Mouse (Mus musculus): Measurements from ENCODE around the gene Tomt.
A peak's percentile ranks its signal among the peaks of the same experiment; 100 is the strongest.
"Not testable (repeated sequence)": the region's sequence is repeated elsewhere in the genome, so short reads cannot be mapped to it uniquely, and the experiment has no call there.

Gene Tomt

GRCm38 (mm10) chr7:101906287-101906681 is at the start of gene Tomt:
Tomt (minus strand) TSS chr7:101906359.
- no peak for DNase-seq (ENCODE audit: low spot score in 2 of 2)

- no peak for DNase-seq (ENCODE audit: low spot score in 2 of 2)
These were observed 49.7 kb upstream of the Tomt start for GRCm38 (mm10) chr7:101955862-101956261.

GRCm38 (mm10) chr7:101955276-101955675 is 49.1 kb upstream of the Tomt start:
- DNase-seq (ENCODE audit: low spot score in 2 of 2): no peak

GRCm38 (mm10) chr7:101954163-101954562 is 48.0 kb upstream of the Tomt start:
- DNase-seq (ENCODE audit: low spot score in 2 of 2): no peak

- no peak for DNase-seq (ENCODE audit: low spot score in 2 of 2)
These were observed 45.9 kb upstream of the Tomt start for GRCm38 (mm10) chr7:101952098-101952497.

- no peak for DNase-seq (ENCODE audit: low spot score in 2 of 2)
These were observed 45.5 kb upstream of the Tomt start for GRCm38 (mm10) chr7:101951648-101952047.

GRCm38 (mm10) chr7:101949008-101949407 is 42.8 kb upstream of the Tomt start:
- not testable (repeated sequence) for DNase-seq (ENCODE audit: low spot score in 2 of 2)

GRCm38 (mm10) chr7:101939758-101940157 is 33.6 kb upstream of the Tomt start:
- DNase-seq (ENCODE audit: low spot score in 2 of 2): no peak

GRCm38 (mm10) chr7:101938348-101938747 is 32.2 kb upstream of the Tomt start:
- DNase-seq (ENCODE audit: low spot score in 2 of 2): no peak

- no peak for DNase-seq (ENCODE audit: low spot score in 2 of 2)
These were observed 31.4 kb upstream of the Tomt start for GRCm38 (mm10) chr7:101937569-101937968.

GRCm38 (mm10) chr7:101936996-101937395 is 30.8 kb upstream of the Tomt start:
- DNase-seq (ENCODE audit: low spot score in 2 of 2): no peak

GRCm38 (mm10) chr7:101935957-101936356 is 29.8 kb upstream of the Tomt start:
- no peak for DNase-seq (ENCODE audit: low spot score in 2 of 2)

GRCm38 (mm10) chr7:101933751-101934240 is 27.6 kb upstream of the Tomt start, which contains the start of the genes Lrrc51 and Numa1:
Lrrc51 (minus strand) TSS chr7:101933895.
Numa1 (plus strand) TSS chr7:101934111.
- DNase-seq (ENCODE audit: low spot score in 2 of 2): peak; percentile 97 to 98

GRCm38 (mm10) chr7:101933300-101933699 is 27.1 kb upstream of the Tomt start:
- no peak for DNase-seq (ENCODE audit: low spot score in 2 of 2)

- no peak for DNase-seq (ENCODE audit: low spot score in 2 of 2)
These were observed 26.4 kb upstream of the Tomt start for GRCm38 (mm10) chr7:101932551-101932950.

GRCm38 (mm10) chr7:101928093-101928492 is 21.9 kb upstream of the Tomt start:
- no peak for DNase-seq (ENCODE audit: low spot score in 2 of 2)

GRCm38 (mm10) chr7:101925892-101926291 is 19.7 kb upstream of the Tomt start:
- not testable (repeated sequence) for DNase-seq (ENCODE audit: low spot score in 2 of 2)

- no peak for DNase-seq (ENCODE audit: low spot score in 2 of 2)
These were observed 11.9 kb upstream of the Tomt start for GRCm38 (mm10) chr7:101918071-101918470.

- DNase-seq (ENCODE audit: low spot score in 2 of 2): no peak
These were observed 5.8 kb upstream of the Tomt start for GRCm38 (mm10) chr7:101911982-101912381.

GRCm38 (mm10) chr7:101910138-101910537 is 4.0 kb upstream of the Tomt start:
- DNase-seq (ENCODE audit: low spot score in 2 of 2): no peak

GRCm38 (mm10) chr7:101908367-101908766 is 2.2 kb upstream of the Tomt start:
- DNase-seq (ENCODE audit: low spot score in 2 of 2): peak in 1 of 2 experiments; percentile 55

GRCm38 (mm10) chr7:101906696-101907095 is 537 bp upstream of the Tomt start:
- DNase-seq (ENCODE audit: low spot score in 2 of 2): no peak

GRCm38 (mm10) chr7:101905561-101906286 is 435 bp downstream of the Tomt start, which contains the start of gene Lamtor1:
Lamtor1 (plus strand) TSS chr7:101905904.
- peak; percentile 100 for DNase-seq (ENCODE audit: low spot score in 2 of 2)
